Mouse (Mus musculus) kidney, embryonic 16.5 days (tissue): ENCODE measurements around the gene 9130213A22Rik. TPM values are rescaled to one million over a fixed set of nuclear protein-coding genes. Genes with fewer than 3 reads are reported as not detected.
A peak's percentile ranks its signal among the peaks of the same experiment; 100 is the strongest.

Source experiments
- ATAC-seq: fragments of 200-750 bp; cut with Nextera tagmentation; 2 replicates; pipeline ENCODE4 v1.8.0; 2017; ENCODE audit warnings: moderate TSS enrichment; ENCODE audit not compliant: low FRiP score, low TSS enrichment
- H3K27ac ChIP-seq: fragments of 300-500 bp; sonication (generic); 2 replicates; pipeline ENCODE4 v1.5.1; 2014; ENCODE audit warnings: low read length
- H3K27me3 ChIP-seq: fragments of 300-500 bp; sonication (generic); 2 replicates; pipeline ENCODE4 v1.6.1; 2014; ENCODE audit warnings: low read length, control low read depth, mixed read lengths; ENCODE audit not compliant: insufficient read depth
- H3K36me3 ChIP-seq: fragments of 300-500 bp; sonication (generic); 2 replicates; pipeline ENCODE4 v1.6.1; 2014; ENCODE audit warnings: low read length, control low read depth, mixed read lengths; ENCODE audit not compliant: insufficient read depth
- H3K4me1 ChIP-seq: fragments of 300-500 bp; sonication (generic); 2 replicates; pipeline ENCODE4 v1.6.1; 2014; ENCODE audit warnings: low read length, control low read depth, mixed read lengths; ENCODE audit not compliant: insufficient read depth
- H3K4me2 ChIP-seq: fragments of 300-500 bp; sonication (generic); replicated peaks from 2 replicates; pipeline ENCODE4 v1.6.1; 2014; ENCODE audit warnings: low read depth, low read length
- H3K4me3 ChIP-seq: fragments of 300-500 bp; sonication (generic); 2 replicates; pipeline ENCODE4 v1.5.1; 2014; ENCODE audit warnings: mild to moderate bottlenecking, low read length
- H3K9ac ChIP-seq: fragments of 300-500 bp; sonication (generic); replicated peaks from 2 replicates; pipeline ENCODE4 v1.6.1; 2014; ENCODE audit warnings: low read length
- H3K9me3 ChIP-seq: fragments of 300-500 bp; sonication (generic); 2 replicates; pipeline ENCODE4 v1.6.1; 2016; ENCODE audit warnings: low read length, control low read depth
- WGBS: fragments of 180-500 bp; shearing (Covaris S2); extraction: QIAGEN DNeasy Blood & Tissue Kit; methylation state at CpG from one replicate; pipeline ENCODE4 v1.1.7; 2014; 5-methylcytosine and 5-hydroxymethylcytosine counted together
- polyA plus RNA-seq: library from polyadenylated mRNA; unstranded; fragments of >200 nt; fragmentation: Nextera tagmentation; extraction: Ambion mirVana; gene quantifications from 2 replicates; pipeline ENCODE4 v1.2.1, GENCODE M21; 2015

9130213A22Rik gene
- polyA plus RNA-seq, 1 experiment from 2014 or later: 0.42 TPM

GRCm38 (mm10) chr11:69103121-69103520 is 19.3 kb downstream of the 9130213A22Rik start:
- H3K9me3 ChIP-seq: no peaks in the 10 kb centered on the region
- H3K27ac ChIP-seq: no peak overlapping the region
- no peak for ATAC-seq
- H3K4me2 ChIP-seq: no peak overlapping the region
- 93% methylated on average over 14 of the region's 14 CpGs for WGBS
- no peak overlapping the region for H3K9ac ChIP-seq
- H3K27me3 ChIP-seq: no peaks in the 10 kb centered on the region
- peaks cover 24% of the 10 kb centered on the region for H3K4me1 ChIP-seq
- H3K4me3 ChIP-seq: no peak overlapping the region
- H3K36me3 ChIP-seq: peaks cover 70% of the 10 kb centered on the region

DNA sequence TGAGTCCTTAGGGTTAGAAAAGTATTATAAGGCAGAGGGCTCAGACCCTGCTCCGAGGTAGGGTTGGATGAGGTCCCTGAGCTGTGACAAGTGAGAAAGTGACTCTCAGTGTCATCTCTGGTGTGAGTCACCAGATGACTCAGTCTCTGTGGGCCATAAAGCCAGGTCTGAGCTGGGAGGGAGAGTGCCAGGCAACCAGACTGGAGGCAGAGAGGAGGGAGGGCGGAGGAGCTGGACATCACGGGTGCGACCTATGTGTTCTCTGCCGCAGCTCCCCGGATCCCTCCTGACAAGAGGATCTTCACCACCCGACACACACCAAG is 20.0 kb downstream of the 9130213A22Rik start:
- no peak overlapping the region for H3K4me2 ChIP-seq
- no peak overlapping the region for H3K27ac ChIP-seq
- H3K4me3 ChIP-seq: no peak overlapping the region
- H3K27me3 ChIP-seq: no peaks in the 10 kb centered on the region
- H3K9me3 ChIP-seq: no peaks in the 10 kb centered on the region
- 92% methylated on average over 7 of the region's 7 CpGs for WGBS
- peaks cover 32% of the 10 kb centered on the region for H3K4me1 ChIP-seq
- H3K9ac ChIP-seq: no peak overlapping the region
- ATAC-seq: no peak
- peaks cover 62% of the 10 kb centered on the region for H3K36me3 ChIP-seq

DNA sequence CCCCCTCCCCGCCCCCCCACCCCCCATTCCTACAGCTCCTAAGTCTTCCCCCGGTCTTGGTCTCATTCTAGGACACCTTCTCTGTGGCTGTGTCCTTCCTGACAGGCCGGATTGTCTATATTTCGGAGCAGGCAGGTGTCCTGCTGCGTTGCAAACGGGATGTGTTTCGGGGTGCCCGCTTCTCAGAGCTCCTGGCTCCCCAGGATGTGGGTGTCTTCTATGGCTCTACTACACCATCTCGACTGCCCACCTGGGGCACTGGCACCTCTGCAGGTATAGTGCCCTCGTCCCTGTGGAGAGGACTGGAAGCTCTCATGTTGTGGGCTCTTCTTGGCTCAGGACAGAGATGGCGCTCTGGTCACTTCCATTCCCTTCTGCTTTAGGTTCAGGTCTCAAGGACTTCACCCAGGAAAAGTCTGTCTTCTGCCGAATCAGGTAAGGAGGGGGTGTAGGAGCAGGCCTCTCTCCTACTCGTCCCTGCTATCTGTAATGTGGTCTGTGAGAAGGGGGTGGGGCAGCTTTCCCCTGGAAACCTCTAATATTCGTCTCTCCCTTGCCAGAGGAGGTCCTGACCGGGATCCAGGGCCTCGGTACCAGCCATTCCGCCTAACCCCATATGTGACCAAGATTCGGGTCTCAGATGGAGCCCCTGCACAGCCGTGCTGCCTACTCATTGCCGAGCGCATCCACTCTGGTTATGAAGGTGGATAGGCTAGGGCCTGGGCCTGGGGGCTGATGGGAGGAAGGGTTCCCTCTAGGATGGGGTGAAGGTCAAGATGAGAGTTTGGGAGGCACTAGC is 20.6 kb downstream of the 9130213A22Rik start:
- no peak for ATAC-seq
- Histone ChIP-seq H3K4me2 (no peak overlapping the region), H3K36me3 (peaks cover 57% of the 10 kb centered on the region), H3K27me3 (no peaks in the 10 kb centered on the region), H3K9ac (no peak overlapping the region), H3K27ac (no peak overlapping the region), H3K4me3 (no peak overlapping the region), H3K9me3 (no peaks in the 10 kb centered on the region), H3K4me1 (peaks cover 35% of the 10 kb centered on the region)
- WGBS: 88% methylated on average over 21 of the region's 21 CpGs

DNA sequence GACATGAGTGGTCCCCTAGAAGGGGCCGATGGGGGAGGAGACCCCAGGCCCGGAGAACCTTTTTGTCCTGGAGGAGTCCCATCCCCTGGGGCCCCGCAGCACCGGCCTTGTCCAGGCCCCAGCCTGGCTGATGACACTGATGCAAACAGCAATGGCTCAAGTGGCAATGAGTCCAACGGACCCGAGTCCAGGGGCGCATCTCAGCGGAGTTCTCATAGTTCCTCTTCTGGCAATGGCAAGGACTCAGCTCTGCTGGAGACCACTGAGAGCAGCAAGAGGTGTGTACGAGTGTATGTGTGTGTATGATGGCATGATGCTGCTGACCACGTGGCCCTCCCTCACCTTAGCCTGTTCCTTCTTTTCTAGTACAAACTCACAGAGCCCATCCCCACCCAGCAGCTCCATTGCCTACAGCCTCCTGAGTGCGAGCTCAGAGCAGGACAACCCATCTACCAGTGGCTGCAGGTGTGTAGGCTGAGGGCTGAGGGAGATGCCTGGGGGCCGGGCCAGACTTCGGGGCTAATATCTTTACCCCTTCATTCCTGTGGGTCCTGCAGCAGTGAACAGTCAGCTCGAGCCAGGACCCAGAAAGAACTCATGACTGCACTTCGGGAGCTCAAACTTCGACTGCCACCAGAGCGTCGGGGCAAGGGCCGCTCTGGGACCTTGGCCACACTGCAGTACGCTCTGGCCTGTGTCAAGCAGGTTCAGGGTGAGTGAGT is 21.6 kb downstream of the 9130213A22Rik start:
- Histone ChIP-seq H3K9ac (peak overlapping the region; percentile 74; the same call in 1 of the 2 replicates), H3K4me1 (peaks cover 45% of the 10 kb centered on the region)
- WGBS: 86% methylated on average over 20 of the region's 20 CpGs

DNA sequence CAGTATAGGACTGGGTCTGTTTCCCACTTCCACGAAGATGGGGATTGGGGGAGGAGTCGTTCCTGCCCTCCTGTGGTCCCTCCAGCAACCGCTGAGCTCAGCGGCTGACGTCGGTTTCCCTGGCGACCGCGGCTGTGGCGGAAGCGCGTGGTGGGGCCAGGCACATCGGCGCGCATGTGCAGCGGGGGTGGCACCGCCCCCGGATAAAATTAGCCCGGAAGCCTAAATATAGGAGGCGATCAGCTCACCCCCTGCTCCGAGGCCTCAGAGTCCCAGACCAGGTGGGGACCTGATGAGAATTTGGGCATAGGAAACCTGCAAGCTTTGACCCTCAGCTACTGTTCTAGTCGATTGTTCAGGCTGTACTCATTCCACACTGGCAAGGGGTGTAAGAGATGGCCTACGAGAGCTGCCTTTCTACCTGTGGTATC is 22.5 kb downstream of the 9130213A22Rik start:
- H3K9me3 ChIP-seq: no peaks in the 10 kb centered on the region
- peak overlapping the region; percentile 89 for H3K27ac ChIP-seq
- WGBS: under 1% methylated on average over 23 of the region's 23 CpGs
- peak; percentile 11; the same call in 1 of the 2 replicates for ATAC-seq
- peaks cover 42% of the 10 kb centered on the region for H3K36me3 ChIP-seq
- H3K27me3 ChIP-seq: no peaks in the 10 kb centered on the region
- peak overlapping the region; percentile 97 for H3K4me2 ChIP-seq
- H3K4me1 ChIP-seq: peaks cover 46% of the 10 kb centered on the region
- H3K4me3 ChIP-seq: peak overlapping the region; percentile 63
- H3K9ac ChIP-seq: peak overlapping the region; percentile 74

More for the DNA sequence above, 21.6 kb downstream of the 9130213A22Rik start:
- Histone ChIP-seq H3K36me3 (peaks cover 51% of the 10 kb centered on the region), H3K27ac (peak overlapping the region; percentile 89; the same call in 1 of the 2 replicates), H3K27me3 (no peaks in the 10 kb centered on the region), H3K4me2 (peak overlapping the region; percentile 97; the same call in 1 of the 2 replicates), H3K4me3 (peak overlapping the region; percentile 63), H3K9me3 (no peaks in the 10 kb centered on the region)
- no peak for ATAC-seq

- H3K4me1 ChIP-seq: peaks cover 49% of the 10 kb centered on the region
- WGBS: 1% methylated on average over 22 of the region's 22 CpGs
Observed at GRCm38 (mm10) chr11:69099177-69099914, 23.0 kb downstream of the 9130213A22Rik start.

DNA sequence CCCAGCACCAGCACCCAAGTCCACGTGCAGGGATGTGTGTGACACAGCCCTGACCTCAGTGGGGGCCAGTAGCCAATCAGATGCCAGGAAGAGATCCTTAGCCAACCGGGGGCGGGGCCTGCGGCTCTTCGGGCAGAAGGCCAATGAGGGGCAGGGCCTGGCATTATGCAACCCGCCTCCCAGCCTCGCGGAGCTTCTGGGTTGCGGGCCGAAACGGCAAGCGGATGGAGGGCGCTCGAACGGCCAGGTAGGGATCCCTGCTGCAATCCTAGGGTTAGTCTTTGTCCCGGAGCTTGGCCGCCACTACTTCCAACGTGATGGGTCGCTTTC is 23.7 kb downstream of the 9130213A22Rik start:
- Histone ChIP-seq H3K27me3 (no peaks in the 10 kb centered on the region), H3K4me2 (peak overlapping the region; percentile 97), H3K9me3 (no peaks in the 10 kb centered on the region), H3K4me3 (peak overlapping the region; percentile 63), H3K4me1 (peaks cover 50% of the 10 kb centered on the region), H3K27ac (peak overlapping the region; percentile 89), H3K9ac (peak overlapping the region; percentile 74), H3K36me3 (peaks cover 30% of the 10 kb centered on the region)
- peak; percentile 3; the same call in 1 of the 2 replicates for ATAC-seq
- WGBS: under 1% methylated on average over 19 of the region's 19 CpGs

More at GRCm38 (mm10) chr11:69099177-69099914, 23.0 kb downstream of the 9130213A22Rik start:
- H3K4me2 ChIP-seq: peak overlapping the region; percentile 97
- H3K36me3 ChIP-seq: peaks cover 36% of the 10 kb centered on the region
- H3K27ac ChIP-seq: peak overlapping the region; percentile 89
- no peaks in the 10 kb centered on the region for H3K27me3 ChIP-seq
- ATAC-seq: no peak
- peak overlapping the region; percentile 63 for H3K4me3 ChIP-seq
- no peaks in the 10 kb centered on the region for H3K9me3 ChIP-seq
- H3K9ac ChIP-seq: peak overlapping the region; percentile 74

DNA sequence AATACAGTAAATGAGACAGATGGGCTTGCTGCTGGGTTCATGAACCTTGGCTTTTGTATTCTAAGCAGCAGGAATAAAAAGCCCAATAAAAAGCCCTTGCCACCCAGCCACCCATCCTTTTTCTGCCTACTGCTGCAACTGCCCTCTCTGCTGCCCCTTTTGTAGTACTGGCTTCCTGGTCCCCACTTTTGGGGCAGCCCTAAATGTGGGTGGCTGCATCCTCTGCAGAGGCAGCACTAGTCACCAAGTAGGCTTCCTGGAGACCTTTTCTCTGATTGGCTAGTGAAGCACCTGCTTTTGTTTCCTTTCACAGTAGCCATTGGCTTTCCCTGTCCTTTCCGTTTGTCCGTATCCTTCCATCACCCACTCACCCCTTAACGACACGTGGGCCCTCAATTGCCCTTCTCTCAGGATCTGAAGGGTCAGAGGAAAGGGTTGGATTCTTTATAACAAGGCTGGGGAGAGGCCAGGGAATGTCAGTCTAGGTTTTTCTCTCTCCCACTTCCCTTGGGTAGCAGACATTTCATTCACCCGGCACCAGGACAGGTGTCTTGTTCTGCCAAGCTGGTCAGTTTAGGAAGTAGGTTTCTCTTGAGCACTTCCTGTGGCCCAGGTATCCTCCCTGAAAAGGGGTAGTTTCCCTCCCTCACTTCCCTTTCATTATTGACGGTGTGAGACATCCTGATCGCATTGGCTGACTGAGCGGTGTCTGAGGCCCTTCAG is 24.2 kb downstream of the 9130213A22Rik start:
- H3K4me1 ChIP-seq: peaks cover 50% of the 10 kb centered on the region
- peak overlapping the region; percentile 74 for H3K9ac ChIP-seq
- 15% methylated on average over 8 of the region's 8 CpGs for WGBS

More for the DNA sequence above, 24.2 kb downstream of the 9130213A22Rik start:
- peak overlapping the region; percentile 89 for H3K27ac ChIP-seq
- no peaks in the 10 kb centered on the region for H3K27me3 ChIP-seq
- H3K36me3 ChIP-seq: peaks cover 25% of the 10 kb centered on the region
- H3K4me3 ChIP-seq: peak overlapping the region; percentile 67
- H3K9me3 ChIP-seq: no peaks in the 10 kb centered on the region
- no peak for ATAC-seq
- H3K4me2 ChIP-seq: peak overlapping the region; percentile 97
